Mouse (Mus musculus) urinary bladder, postnatal 36 days (tissue): ENCODE measurements at regions not wholly inside any gene's neighbourhood (a gene's known extent, or its start where the extent isn't known, plus 50 kb on each side); places are given as distances from the start of the nearest gene placed in this dataset.

Experiments
- DNase-seq, 2 experiments: peaks; one replicate each; pipeline ENCODE4 v3.0.0; 2022; ENCODE audit warnings: low spot score in 2 of 2, mixed read lengths in 1 of 2

DNA sequence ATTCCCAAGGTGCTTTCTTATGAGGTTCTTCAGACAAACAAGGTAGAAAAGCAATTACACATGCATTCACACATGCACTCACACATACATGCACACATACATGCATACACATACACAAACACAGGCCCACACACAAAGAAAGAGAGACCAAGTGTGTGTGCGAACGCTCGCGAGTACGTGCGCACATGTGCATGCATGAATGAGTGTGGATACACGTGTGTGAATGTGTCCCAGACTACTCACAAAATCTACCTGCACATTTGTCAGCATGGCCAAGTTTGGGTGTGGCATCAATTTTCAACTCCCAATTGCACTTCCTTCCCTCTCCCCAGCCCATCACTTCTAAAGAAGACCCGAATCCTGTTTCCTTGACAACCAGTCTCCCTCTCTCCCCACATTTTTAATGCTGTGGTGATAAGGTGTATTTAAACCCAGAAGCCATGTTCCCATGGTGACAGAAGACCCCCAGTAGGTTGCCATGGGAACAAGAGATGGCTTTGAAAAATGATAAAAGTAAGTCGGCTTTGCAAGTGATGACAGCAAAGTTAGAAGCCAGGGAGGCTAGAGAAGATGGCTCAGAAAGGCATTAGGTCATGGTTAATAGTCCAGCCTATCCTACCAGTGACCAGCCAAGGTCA lies 206.3 kb downstream of the Rpl10-ps3 start:
- DNase-seq, result no peak

DNA sequence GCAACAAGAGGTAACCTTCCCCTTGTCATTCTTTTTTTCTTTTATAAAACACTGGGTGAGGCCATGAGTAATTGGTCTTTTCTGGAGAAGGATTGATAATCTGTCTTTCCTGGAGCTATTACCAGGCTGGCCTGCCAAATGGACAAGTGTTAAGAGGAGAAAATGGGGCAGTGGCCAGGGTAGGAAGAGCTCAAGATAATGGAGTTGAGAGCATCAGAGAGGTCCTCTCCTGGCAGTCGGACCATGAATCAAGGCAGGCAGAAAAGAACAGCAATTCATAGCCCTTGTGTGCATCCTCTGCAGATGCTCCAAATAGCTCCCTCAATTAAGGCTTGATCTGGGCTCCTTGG lies 208.2 kb downstream of the Rpl10-ps3 start:
- no peak for DNase-seq

DNA sequence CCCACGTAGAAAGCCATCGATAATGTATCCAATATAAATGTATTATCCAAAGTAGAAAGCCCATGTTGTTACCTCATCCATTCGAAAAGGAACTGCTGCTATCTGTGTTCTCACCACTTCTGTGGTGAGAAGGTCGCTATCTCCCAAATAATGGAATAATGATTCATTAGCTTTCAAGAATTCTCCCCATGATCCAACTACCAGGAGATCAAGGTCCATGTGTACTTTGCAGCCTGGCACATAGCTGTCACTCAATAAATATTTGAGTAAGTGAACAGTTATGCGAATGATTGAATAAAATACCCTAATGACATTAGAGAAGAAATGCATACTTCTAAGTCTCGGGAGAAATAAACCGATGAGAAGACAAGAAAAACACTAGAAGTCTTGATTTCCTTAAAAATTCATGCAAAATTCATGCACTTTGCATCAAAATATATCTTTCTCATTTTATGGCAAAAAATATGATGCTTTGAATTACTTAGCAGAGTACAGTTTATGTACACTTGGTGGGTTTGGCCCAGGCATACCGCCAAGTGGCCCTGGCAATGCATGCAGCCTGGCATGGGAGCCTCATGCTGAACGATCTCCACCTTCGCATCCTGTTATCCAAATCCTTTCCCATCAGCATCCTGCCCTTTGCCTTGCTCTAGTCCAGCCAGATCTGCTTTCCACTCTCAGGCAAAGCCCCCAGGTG lies 208.7 kb downstream of the Rpl10-ps3 start:
- no peak for DNase-seq

DNA sequence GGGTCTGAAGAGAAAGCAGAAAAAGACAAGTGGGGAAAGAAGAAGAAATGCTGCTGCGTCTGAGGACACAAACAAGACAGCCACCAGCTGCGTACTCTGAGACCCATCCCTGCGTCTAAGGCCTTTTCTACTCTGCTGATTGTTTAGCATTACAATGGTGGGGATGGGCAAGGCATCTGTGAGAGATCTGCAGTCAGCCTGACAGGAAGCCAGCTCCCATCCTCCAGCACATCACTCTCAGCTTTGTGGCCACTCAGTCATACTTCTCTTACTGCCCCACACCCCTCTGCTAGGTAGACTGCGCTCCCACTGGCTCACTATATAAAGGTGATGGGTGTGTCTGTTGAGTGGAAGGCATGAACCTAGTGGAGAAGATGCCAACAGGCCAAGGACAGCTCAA lies 220.5 kb downstream of the Rpl10-ps3 start:
- no peak for DNase-seq

DNA sequence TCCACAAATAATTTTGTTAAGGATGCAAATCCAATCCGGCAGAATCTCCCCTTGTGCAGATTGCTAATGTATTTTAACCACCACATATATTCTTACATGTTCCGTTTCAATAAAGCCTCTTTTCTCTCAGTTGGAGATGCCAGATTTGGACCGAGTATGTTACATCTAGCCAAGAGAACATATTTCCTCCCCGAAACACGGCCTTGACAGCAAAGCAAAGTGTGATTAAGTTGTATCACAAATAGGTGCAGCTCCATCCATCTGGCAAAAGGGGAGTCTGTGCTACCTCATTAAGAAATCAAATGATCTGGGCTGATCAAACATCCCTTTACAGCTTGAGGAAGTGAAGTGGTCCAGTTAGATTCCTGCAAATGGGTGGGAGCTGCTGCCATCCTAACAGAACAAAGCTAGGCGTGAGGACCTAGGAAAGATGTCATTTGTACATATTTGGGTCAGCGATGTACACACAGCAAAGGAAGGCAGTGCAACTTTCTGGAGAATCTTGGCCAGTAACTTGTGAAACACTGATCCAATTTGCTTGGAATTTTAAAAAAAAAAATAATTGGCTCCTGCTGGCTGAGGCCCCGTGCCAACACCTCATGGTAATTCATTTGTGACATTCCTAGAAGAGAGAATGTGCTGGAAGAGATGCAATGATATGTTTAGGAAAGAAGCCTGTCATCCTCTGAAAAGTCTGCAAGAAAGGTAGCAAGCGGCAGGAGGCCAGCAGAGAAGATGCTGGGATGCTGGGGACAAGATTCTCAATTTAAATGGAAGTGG lies 223.8 kb downstream of the Rpl10-ps3 start:
- DNase-seq, result no peak

DNA sequence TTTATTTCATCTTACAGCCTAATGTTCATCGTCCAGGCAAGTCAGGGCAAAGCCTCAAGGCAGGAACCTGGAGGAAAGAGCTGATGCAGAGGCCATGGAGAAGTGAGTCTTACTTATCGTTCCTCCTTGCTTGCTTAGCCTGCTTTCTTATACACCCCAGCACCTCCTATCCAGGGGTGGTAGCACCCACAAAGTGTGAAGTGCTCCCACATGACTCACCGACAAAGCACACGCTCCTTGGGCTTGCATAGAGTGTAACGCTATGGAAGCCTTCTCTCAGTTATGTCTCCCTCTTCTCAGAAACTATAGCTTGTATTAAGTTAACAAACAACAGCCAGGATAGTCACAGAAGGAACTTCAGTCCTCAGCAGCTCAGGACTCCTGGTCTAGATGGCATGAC lies 225.4 kb downstream of the Rpl10-ps3 start:
- no peak for DNase-seq

DNA sequence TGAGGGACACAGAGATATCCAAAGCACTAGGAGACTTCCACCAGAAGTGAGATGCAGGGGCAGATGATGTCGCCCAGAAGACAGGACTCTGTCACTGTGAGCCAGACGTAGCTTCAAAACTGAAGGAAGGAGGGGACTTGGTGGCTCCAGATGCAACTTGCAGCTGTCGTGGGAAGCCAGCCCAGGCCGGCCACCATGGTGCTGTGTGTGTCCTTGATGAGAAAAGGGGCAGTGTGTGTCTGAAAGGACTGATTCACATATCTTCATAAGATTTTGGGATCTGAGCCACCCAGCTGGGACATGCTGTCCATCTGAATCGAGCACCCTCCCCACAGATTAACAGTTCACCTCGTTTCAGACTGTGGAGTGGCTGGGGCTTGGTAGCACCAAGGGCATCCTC lies 226.2 kb downstream of the Rpl10-ps3 start:
- DNase-seq, result no peak

DNA sequence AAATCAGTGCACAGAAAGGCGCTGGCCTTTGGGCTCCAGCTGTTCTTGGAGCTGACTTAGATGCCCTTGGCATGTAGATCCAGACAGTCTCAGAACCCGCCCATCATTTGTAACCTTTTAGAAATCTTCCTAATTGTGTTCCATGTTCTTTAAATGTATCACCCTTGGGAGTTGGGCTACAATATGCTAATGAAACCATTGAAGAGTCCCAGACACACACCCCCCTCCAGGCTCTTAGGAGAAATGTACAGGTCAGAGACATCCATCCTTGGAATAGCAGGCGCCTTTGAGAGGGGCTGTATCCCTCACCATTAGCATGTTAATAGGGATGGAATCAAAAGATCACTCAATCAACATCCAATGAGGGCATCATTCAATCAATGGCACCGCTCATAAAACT lies 238.2 kb downstream of the Rpl10-ps3 start:
- DNase-seq, result no peak

DNA sequence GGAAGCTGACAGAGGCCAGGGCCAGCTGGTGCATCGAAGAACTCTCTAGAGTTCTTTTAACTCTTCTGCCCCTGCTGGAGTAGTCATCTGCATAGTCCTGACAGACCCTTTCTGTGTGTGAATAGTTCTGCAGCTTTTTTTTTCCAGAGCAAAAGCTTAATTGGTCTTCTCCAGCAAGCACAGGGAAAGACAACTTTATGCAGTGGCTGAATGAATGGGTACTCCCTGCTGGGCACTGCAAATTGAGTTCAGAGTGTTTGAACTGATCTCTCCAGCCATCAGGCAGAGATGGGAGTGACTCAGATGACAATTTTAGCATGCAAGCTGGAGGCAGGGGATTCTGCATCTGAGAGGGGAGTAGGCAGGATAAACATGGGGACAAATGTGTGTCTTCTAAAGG lies 242.0 kb downstream of the Rpl10-ps3 start:
- DNase-seq, result no peak

DNA sequence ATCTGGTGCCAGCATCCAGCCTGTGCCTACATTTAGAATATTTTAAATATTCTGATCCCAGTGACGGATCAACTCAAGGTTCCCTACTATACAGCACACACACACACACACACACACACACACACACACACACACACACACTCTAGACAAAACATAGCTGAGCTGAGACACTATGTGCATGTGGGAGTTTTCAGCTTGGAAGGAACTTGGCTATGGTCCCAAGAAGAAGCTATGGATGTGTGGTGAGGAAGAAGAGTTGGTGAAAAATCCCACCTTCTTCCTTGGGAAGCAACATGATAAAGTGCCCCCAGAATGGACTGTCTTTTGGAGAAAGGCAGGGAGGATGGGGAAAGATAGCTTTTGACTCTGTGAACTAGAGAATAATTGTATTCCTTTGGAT lies 243.7 kb downstream of the Rpl10-ps3 start:
- DNase-seq, result no peak

DNA sequence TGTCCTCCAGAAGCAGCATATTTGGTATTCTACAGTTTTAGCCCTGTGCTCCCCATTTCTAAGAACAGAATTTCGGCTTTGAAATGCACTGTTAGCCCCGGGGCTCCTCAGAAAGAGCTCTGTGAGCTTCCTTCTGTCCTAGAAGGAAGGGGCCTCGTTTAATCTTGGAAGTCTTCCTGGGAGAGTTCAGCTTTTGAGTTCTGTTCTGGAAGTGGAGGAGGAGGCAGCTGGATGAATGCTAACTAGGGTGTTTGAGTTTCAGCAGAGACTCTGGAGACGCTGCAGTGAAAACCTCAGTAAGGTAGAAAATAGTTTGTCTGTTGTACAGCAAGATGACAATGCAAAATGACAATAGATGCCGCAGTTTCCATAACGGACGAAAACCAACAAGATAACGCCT lies 253.8 kb downstream of the Rpl10-ps3 start:
- DNase-seq, result no peak

DNA sequence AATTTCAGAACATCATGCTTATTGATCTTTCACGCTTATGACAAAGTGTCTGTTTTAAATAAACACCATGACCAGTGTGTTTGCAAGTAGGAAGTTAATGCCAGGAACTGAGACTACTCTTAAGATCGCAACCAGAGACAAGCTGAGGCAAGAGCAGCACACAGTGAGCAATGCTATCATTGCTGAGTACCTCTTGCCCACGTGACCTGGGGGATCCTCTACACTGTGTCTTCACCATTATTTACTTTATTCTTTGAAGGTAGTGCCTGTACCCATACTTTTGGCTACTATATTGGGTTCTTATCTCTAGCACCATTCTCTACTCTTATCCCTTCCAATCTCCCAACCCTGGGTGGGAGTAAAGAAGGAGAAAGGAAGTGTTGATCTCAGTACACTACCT lies 254.9 kb downstream of the Rpl10-ps3 start:
- no peak for DNase-seq

DNA sequence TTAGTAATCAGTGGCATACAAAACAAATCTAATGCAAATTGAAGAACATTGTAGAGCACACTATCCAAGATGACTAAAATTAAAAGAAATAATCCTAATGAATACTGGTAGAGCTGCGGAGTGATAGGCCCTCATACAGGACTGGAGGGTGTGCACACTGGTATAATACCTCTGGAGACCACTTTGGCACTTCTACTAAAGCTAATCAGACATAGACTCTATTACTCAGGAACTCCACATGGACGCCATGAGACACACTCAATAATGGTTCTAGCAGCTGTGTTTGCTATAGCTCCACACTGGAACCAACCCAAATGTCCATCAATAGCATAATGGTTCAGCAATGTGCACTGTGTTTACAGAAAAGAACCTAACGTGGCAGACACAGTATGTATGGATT lies 264.6 kb downstream of the Rpl10-ps3 start:
- no peak for DNase-seq

DNA sequence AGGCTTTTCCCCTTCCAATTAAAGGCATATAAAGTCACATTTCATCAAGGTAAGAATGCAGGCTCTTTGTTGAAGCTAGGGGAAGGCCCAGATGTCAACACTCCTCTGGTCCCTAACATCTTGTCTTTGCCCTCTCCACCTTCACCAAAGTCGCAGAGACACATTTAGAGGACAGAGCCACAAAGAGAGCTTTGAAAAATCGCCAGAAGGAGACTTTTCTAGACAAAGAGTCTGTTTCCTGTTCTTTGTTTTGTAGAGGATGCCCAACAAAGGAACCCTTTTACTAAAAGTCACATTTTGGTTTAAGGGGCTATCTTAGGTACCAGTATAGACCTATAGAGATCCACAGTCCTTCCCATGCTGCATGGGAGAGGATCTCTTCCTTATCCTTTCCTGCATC lies 269.9 kb upstream of the Ncam1 start:
- no peak for DNase-seq

DNA sequence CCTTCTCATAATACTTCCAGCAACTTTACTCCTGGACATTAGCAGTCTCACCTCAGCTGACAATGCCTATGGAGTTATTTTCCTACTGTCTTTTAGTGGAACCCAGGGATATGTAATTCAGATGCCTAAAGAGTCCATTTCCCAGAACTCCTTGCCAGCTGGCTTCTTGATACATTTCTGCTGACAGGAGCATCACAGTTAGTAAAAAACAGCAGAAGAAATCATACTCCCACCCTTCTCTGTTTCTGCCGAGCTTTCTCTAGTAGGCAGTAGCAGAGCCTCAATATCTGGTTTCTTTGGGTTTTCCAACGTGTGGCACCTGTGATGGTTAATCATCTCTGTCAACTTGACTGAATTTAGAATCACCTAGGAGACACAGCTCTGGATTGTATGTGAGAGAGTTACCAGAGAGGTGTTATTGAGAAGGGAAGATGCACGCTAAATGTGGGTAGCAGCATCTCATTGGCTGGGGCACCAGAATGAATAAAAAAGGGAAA lies 269.1 kb upstream of the Ncam1 start:
- no peak for DNase-seq

DNA sequence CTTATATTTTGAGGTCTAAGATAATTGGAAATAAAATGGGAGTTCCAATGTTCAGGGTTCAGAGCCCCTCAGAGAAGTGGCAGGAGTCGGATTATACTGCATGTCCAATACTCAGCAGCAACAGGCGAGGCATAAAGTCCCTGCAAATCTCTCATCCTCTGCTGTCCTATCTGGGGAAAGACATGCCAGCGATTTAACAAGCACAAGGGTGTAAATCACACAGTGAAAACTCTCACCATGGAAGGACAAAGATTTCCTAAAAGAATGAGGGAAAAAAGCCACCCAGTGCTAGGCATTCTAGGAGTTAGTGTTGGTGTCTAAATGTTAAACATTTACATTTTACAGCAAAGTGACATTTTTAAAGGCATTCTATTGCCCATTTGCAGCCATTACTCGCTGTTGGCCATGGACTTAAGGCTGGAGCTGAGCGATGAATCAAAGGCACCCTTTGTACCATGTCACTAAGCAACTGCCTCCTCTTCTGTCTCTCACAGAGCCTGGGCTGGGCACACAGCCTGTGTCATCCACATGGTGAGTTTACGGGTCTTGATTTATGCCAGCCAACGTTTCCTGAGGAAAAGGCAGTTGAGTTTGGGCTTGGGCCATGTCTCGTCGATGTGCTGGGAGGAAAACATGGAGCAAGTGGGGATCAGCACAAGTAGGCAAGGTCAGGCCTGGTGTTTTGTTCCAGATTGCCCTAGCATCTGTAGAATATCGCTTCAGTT lies 265.9 kb upstream of the Ncam1 start:
- DNase-seq, result no peak

DNA sequence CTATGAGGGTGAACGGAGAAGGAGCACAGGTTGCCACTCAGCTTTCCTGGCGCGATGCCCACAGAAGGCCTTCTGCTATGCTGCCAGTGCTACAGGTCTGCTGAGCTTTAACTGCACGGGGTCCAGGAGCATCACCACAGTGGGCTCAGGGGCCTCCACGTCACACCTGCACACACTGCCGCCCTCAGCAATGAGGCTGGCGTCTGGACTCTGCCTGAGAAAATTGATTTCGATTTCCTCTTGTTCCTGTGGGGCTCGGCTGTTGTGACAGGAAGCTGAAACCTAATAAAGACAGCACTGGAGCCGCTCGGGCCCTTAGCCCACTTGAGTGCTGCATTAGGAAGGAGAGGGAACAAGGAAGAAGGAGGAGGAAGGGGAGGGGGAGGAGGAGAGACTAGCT lies 239.5 kb upstream of the Ncam1 start:
- DNase-seq, result no peak

DNA sequence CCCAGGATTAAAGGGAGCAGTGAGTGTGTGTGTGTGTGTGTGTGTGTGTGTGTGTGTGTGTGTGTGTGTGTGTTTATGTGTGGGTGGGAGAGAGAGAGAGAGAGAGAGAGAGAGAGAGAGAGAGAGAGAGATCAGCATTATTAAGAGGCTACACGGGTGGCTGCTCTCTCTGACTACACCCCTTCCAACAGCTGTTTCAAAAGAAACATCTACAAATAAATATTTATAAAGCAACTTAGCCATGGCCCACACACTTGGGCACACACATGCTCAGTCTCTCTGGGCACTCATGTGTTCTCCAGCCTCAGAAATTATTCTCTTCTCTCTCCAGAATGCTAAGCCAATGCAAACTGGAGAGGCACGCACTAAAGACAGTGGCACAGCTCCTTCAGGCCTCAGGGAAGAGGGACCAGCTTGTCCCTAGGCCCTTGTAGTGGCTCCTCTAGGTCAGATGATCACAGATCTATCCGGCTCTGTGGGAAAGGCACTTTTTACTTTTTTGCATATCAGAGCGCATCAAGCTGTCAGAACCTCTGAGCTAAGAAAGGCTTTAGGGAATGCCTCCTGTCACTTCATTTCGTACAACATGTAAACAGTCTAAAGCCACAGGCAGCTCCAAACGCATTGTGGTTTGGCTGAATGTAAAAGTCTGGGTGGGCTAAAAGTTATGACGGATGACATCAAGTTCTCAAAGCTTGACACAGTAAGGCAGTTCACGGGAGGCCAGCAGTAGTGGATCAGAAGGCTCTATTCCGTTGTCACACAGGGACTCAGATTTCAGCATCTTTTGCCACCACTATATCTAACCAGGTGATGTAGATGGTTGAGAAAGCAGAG lies 233.8 kb upstream of the Ncam1 start:
- DNase-seq, result no peak

DNA sequence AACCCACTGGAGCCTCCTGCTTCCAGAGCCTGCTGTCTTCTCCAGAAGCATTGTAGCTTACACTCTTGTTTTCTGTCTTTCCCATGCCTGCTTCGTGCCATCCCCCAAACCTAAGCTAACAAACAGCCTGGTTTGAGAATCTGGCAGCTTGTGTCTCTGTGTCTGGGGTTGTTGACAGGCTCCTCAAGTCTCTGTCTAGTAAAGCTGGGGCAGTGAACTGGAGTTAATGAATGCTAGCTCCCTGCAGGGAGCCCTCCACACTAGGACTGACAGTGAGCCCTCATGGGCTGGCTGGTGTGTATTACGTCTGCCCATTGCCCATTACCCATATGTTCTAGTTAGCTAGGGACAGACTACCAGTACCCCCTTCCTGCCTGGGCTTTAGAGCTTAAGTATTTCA lies 232.6 kb upstream of the Ncam1 start:
- no peak for DNase-seq

DNA sequence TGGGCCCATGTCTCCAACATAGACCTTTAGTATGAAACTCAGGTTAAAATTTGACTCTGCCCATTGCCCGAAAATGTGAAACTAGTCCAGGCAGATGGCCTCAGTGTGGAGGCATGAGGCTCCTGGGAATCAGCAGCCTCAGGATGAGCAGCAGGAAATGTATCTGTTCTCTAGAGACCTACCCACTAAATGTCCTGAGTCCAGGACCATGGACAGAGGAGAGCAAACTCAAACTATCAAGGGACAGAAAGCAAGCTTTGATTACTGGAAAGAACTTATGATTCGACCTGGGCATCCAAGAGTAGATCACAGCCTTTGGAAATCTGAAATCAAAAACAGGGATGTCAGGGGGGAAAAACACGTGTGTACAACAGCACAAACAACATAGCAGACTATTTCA lies 230.3 kb upstream of the Ncam1 start:
- DNase-seq, result no peak

DNA sequence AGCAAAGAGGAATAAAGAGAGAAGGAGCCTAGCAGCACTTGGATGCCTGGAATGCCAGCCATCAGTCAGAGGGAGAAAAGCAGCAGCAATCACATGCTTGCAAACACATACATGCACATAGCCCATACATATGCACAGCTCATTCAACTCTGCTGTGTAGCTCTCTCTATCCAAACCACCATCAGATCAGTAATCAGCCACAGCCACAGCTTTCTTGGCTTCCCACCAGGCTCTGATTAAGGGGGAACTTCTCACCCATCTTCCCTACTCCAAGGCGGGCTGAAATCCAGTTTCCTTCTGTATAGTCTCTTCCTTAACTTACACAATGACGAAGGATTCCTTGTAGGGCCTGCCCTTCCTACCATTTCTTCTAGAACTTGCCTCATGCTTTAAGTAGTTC lies 229.8 kb upstream of the Ncam1 start:
- DNase-seq, result no peak
